Mouse (Mus musculus) liver, embryonic 14.5 days (tissue): ENCODE results near the gene Sgms1.

Experiments used
- CTCF ChIP-seq: IDR thresholded peaks from 2 replicates; pipeline ENCODE4 v1.5.1; 2016; ENCODE audit warnings: antibody characterized with exemption, low read depth, control low read depth
- EP300 ChIP-seq: IDR thresholded peaks from 2 replicates; pipeline ENCODE4 v1.6.1; 2016; ENCODE audit warnings: antibody characterized with exemption, low read depth

GRCm38 (mm10) chr19:32330231-32330630, 59.3 kb downstream of the Sgms1 start:
- no peak for TF ChIP-seq CTCF
- TF ChIP-seq EP300 = no peak
